Mouse (Mus musculus) hindlimb bud, embryonic 11.5 days (tissue): ENCODE measurements around the gene Gm20683.
"Not testable (repeated sequence)": the region's sequence is repeated elsewhere in the genome, so short reads cannot be mapped to it uniquely, and the experiment has no call there.

Experiments
- DNase-seq: peaks from one replicate; pipeline ENCODE4 v3.0.0-alpha.2; 2012; ENCODE audit warnings: low read depth, low spot score; ENCODE audit errors: extremely low spot score

Gene Gm20683

DNA sequence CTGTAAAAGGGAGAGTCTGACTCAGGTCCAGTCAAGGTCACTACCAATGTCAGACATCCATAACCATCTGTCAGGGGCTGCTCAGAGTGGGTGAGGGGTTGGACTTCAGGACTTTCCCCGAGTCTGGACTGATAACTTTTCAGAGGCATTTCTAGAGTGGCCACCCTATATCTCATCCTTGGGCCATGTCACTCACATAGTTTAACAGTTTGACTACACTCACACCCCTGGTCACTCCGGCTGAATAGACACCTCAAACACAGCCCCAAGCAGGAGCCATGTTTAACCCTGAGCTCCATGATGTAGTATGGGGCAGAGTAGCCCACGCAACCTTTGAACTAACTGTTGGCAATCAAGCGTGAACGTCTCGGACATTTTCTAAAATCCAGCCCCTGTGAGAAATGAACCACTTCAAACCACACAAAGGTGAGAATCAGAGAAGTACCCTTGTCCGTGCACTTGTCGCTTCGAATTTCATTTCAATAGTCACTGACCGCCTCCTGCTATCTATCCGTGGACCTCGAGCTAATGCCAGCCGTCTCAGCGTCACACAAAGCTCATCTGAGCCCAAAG lies 32.7 kb upstream of the Gm20683 start:
- no peak for DNase-seq

DNA sequence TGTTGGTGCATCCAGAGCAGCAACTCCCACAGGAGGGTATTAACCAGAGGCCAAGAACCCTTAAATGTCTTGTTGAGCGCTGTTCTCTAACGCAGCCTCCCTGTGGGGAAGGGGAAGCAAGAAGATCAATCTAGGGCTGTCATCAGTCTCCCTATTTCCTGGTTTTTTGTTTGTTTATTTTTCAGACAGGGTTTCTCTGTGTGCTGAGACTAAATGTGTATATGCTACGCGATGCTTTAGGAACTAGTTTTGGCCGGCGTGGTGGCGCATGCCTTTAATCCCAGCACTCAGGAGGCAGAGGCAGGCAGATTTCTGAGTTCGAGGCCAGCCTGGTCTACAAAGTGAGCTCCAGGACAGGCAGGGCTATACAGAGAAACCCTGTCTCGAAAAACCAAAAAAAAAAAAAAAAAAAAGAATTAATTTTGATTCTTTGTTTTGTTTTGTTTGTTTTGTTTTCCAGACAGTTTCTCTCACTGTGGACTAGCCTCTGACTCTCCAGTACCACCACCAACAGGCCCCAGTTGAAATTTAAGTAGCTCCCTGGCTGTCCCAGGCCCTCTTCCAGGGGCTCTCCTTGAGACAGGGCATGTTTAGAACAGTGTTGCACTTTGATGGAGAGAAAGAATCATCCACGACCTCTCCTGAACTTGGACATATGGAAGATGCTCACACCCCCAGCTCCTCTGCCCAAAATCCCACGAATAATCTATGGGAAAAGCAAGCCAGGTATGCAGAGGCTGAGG lies 32.0 kb upstream of the Gm20683 start:
- DNase-seq = no peak

DNA sequence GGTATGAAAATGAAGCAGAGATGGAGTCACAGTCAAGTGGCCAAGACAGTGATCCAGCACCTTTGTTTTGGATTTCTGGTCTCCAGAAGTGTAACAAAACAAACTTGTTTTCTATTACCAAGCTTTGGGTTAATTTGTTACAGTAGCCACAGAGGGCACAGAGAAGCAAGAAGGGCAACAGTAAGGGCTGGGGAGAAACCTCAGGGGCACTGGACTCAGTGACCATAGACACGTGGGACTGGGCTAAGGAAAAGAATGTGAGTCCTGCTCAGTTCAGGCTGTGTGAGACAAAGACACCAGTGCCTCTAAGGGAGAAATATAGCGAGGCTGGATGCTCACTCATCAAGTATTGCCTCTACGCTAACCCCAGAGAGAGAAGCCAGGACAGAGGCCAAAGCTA lies 31.1 kb upstream of the Gm20683 start:
- DNase-seq = no peak

DNA sequence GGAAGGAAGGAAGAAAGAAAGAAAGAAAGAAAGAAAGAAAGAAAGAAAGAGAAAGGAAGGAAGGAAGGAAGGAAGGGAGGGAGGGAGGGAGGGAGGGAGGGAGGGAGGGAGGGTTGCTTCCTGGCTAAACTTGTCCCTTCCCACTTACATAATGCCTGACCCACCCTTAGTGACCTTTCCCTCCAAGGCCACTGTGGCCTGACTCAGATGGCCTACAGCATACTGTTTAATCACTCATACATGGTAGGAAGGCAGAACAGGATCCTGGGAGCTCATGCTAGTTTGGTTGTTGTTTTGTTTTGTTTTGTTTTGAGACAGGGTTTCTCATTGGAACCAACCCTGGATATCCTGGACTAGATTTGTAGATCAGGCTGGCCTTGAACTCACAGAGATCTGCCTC lies 30.0 kb upstream of the Gm20683 start:
- not testable (repeated sequence) for DNase-seq

DNA sequence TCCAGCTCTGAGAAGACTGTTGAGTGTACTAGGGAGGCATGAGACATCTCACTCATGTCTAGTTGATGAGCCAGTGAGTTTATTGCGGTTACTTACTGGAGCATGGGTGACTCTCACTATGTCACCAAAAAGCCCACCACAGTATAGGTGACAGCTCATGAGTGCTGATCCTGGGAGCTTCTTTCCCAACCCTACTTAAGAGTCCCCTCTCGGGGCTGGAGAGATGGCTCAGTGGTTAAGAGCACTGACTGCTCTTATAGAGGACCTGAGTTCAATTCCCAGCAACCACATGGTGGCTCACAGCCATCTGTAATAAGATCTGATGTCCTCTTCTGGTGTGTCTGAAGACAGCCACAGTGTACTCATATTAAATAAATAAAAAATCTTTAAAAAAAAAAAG lies 28.4 kb upstream of the Gm20683 start:
- DNase-seq = no peak

DNA sequence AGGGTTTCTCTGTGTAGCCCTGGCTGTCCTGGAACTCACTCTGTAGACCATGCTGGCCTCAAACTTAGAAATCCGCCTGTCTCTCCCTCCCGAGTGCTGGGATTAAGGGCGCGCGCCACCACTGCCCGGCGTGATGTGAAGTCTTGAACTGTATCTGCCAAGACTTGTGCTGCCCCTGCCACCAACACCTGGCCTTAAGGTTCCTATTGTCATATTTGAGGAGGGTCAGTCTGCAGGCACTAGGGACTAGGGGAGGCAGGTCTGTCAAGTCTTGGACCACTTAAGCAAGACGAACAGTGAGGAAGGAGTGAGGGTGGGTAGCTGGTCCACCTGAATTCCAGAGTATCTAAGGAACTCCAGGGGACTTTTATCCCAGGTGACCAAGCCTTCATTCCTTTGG lies 27.9 kb upstream of the Gm20683 start:
- DNase-seq = no peak

DNA sequence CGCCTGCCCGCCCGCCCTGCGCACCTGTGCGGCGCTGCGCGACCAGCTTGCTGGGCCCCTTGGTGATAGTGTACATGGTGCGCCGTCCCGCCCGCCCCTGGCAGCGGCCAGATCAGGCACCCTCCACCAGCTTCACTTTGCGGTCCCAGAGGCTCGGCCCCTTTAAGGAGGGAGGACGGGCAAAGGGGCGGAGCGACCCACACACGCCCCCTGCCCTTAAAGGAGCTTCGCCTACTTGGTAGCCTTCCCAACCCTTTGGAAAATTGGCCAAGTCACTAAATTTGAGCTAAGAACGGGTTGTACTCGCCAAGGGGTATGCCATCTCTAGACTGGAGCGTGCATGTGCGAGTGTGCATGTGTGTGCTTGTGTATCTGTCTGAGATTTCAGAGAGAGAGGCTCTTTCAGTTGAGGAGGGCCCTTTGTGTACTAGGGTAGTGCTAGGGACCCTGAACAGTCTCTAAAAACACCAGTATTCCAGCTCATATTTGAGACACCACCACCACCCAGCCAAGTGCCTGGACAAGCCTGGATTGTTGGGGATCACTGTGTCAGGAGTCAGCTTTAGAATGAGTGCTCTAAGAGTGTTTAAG lies 27.1 kb upstream of the Gm20683 start, which contains the start of gene Mcrip2:
TSS of gene Mcrip2 (minus strand) at position 164 of the 591 bp plus-strand sequence.
- DNase-seq = no peak

DNA sequence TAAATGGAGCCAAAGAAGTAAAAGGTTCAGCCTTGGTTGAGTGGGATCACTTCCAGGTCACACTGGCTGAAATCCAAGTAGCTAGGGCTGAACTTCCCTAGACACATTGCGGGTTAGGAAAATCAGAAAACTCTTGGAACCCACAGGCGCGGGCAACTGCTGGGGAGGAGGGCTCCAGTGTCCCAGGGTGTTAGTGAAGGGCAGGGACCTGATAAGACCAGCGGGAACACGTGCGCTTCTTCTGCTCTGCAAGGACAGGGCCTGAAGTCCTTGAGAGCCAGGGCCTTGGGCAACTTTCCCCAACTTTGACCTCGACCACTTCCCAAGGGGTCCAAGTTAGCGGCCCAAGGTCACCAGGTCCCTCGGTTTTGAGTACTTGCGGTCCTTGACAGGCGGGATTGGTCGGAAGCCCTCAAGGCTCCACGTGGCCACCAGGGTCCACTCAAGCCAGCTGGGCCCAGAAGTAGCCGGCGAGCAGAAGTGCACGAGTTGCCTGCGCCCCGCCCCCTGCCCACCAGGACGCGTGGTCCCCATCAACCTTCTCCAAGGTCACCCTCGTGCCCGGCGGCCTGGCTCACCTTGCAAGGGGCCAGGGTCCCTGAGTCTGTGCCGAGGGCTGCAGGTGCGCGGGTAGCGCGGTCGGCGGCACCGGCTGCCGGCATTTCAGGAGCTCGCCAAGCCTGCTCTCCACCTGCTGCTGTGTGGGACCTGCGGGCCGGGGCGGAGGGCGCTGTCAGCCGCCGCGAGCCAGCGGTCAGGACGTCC lies 26.5 kb upstream of the Gm20683 start:
- DNase-seq = no peak

DNA sequence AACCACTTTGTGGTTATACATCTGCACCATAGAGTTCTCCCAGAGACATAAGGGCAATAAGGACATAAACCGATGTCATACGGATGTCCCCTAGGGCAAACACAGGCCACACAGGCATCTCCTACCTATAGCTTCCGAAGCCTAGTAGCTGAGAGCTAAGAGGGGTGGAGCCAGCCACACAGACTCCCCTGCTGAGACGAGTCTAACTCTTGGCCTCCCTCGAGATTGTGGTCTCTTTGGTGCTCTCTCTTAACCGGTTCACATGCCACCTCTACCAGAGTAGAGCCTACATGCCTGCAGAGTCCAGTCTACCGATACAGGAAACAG lies 25.9 kb upstream of the Gm20683 start:
- DNase-seq = no peak

DNA sequence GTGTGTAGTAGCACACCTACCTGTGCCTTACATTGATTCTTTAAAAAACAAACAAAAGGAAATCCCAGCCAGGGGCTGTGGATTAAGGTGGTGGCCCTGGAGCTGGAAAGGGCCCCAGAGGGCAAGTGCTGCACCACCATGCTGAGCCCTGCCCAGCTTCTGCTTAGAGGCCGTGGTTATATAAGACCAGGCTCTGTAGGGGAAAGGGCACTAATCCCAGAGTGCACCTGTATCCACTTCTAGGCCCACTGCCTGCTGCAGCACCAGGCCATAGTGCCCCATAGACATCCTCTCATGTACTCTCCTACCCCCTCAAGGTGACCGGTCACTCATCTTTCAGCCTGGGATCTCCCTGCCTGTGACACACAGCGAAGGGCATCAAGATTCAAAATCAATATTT lies 24.6 kb upstream of the Gm20683 start:
- no peak for DNase-seq

DNA sequence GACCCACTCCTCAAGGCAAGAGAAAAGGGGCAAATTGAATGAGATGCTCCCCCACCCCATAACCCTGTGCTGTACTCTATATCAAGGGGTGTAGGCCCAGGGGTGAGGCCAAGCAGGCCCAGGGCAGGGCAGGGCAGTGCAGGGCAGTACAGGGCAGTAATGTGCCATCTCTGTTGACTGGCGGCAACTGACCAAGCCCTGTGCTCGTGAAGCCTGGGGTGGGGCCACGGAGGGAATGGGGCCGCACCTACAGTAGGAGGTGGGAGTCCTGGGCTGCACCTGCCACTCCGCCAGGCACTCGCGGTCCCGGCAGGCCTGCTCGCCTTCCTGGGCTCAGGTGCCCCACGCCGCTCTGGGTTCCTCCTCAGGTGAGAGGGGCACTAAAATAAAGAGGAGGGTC lies 23.7 kb upstream of the Gm20683 start:
- no peak for DNase-seq

DNA sequence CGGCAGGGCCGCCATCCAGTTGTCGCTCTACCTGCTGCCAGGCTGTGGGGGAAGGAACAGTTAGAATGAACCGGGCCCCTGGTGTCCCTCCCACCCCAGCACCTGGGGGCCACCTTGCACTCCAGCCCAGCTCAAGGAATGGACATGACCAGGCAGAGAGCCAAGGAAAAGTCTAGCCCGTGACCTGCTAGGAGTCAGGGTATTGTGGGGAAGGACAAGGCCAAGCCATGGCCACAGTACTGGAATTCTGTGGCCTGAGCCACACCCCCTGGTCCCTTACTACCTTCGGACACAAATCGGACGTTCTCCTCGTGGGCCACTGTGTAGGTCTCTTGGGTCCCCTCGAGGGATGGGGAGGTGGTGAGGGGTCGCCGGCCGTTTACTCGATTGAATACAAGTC lies 22.7 kb upstream of the Gm20683 start:
- DNase-seq = no peak

DNA sequence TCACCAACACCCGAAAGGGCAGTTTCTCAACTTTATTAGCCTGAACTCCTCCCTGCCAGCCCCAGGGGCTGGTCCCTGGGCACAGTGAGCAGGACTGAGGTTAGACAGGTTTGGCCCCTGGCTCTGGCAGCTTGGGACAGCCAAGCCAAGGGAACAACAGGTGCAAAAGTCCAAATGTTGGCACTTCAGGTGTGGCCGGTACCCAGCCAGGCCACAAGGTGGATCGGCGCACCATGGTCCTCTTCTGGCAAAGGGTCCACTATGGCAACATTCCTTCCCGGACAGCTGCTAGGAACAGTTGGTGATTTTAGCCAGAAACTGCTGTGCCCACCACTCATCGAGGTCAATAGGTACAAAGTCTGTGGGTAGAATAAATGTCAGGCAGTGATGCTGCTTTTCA lies 22.1 kb upstream of the Gm20683 start:
- DNase-seq = no peak

DNA sequence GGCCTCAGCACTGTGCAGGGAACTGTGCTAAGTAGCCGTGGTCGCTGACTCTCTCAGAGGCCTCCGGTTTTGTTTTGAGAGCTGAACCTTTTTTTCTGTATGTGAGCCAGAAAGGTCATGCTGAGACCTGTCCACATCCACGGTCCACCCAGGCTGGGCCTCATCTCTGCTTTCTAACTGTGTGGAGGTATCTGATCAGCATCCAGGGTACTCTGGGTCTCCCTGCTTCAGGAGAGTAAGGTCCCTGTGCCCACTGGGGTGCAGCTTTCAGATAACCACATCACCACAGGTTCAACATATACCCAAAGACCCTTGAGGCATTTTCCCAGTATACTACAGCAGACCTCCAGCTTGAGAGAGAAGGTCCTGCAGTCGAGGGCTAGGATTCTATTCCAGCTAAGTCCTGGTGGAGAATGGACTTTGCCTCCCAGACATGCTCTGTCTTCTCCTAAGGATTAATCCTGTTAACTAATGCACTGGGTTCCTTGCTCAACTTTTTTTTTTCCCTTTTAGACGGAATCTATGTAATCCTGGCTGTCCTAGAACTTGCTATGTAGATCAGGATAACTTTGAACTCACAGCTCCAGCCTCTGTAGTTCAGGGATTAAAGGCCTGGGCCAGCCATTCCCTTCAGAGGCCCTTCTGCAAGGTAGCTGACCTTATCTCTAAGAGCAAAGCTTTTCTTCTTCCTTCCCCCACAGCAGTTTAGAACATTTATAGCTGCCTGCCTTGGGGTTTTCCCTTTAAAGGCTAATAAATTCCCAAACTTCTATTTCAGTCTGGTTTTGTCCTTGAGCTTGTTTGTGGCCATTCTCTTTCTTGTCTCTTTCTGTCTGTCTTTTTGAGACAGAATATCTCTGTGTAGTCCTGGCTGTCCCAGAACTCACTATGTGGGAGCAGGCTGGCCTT lies 20.4 kb upstream of the Gm20683 start:
- no peak for DNase-seq

DNA sequence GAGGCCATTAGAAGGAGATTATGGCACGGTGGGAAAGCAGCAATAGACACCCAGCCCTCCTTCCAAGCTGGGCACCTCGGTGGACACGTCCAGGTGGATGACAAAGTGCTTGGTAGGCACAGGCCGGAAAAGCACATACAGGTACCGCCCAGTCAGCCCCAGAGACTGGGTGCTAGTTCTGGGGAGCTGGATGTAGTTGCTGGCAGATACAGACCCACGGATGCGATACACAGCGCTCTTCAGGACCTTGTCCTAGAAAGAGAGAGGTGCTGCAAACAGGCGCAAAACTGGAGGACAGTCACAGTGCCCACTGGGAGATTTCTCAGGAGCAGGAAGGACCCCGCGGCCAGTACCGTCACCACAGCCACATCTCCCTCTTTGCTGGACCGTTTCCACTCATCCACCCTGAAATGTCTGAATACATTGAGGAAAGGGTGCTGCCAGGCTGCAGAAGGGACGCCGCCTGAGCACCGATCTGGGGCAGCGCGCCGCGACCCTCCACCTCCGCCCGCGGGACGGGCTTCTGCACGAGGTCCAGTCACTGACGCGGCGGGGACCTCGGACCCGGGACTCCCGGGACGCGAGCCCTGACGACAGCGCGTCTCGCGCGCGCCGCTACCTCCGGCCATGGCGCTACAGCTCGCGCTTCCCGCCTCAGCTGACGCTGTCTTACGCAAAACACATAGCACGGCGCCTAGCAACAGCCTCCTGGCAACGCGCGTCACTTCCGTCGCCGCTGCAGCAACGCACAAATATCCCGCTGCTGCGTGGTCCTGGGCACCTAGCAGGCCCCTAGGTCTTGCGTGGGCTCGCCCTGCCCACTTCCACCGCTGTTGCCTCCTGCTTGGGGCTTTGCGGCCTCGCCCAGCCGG lies 19.5 kb upstream of the Gm20683 start, which contains the start of gene Wdr90:
TSS of gene Wdr90 (minus strand) at position 670 of the 872 bp plus-strand sequence.
- DNase-seq = no peak

DNA sequence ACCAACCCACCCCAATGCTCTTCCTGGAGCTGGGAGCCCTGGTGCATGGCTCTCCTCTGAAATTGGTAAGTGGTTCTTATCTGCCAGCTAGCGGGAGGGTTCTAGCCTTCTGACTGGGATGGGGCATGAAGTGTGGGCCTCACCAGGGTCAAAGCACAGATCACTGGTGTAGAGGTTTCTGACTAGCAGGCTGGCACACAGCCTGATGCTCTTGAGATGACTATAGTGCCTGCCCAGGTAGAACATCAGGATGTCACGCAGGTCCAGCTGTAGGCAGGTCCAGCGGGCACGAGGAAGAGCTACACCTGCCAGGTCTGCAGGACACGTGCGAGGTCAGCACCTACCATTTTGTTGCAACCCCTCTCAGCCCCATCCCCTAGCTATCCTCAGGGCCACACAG lies 18.7 kb upstream of the Gm20683 start:
- no peak for DNase-seq

DNA sequence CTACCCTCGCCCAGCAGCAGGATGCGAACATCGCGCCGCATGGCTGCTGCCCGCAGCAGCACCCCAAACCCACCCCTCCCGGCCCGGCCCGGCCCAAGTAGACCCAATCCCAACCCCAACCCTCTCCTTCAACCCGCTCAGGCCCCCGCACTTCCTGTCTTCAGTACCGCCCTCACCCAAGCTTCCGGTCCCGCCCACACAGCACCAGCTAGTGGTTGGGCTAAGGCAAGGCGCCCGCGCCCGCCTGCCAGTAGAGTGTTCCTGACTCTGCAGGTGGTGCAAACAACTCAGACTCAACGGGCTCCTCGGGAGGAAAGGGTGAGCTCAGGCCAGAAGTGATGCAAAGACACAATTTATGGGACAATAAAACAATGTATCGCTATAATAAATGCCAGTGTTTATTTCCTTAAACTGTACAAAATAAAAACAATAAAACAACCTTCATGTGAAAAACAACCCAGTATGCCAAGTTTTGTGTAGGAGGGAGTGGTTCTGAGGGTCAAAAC lies 2.9 kb upstream of the Gm20683 start, which contains the start of gene Rhot2:
TSS of gene Rhot2 (minus strand) at position 456 of the 506 bp plus-strand sequence.
- DNase-seq = no peak

DNA sequence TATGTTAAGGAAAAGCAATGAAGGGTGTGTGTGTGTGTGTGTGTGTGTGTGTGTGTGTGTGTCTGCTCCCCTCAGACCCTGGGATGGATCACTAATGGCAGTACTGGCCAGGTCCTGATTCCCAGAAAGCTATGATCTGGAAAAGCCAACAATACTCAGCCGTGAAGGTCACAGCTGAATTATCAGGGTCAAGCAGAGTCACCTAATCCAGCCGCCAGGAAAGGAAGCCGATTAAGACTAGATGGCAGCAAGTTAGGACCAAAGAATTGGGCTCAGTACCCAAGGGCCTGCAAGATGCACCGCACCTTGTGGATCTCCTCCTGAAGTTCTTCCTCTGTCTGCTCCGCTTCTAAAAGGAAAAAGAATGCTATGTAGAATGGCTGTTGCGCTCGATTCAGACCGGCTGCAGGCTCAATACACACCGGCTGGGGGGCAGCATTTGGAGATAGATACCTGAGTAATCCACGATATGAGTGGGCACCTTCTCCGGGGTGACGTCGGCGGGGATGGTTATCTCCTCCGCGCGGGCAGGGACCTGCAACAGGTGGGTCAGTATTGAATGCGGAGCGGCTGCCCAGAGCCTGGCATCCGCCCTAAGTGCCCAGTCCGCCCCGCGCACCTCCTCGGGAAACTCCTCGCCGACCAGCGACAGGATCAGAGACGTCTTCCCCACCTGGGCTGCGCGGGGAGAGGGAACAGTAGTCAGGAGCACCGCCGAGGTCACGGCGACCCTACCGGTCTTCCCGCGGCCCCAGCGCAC lies 2.3 kb upstream of the Gm20683 start:
- DNase-seq = no peak

DNA sequence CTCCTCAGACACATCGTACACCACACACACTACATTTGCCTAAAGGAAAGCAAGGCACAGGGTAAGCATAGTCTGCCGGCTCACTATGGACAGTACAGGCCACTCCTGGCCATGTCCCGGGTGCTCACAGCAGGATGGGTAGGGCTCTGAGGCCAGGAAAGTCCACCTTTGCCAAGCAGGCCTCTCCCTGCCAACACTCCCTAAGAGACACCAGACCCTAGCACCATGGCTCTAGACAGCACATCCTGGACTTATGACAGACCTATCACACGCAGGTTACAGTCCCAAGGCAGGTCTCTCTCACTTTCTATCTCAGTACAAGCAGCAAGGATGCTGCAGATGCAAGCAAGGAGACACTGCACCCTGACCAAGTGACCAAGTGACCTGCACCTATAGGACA lies 1.6 kb upstream of the Gm20683 start:
- DNase-seq = no peak
